ENCODE assay signal across 22 mouse cellular contexts in genomic region chr17:23575951-23576552, GRCm38 (mm10). TPM values are rescaled to one million over a fixed set of nuclear protein-coding genes. Genes with fewer than 3 reads are reported as not detected.
DNase-seq lines count a peak whose midpoint lies in the region; ATAC-seq and TF ChIP-seq lines count a peak whose summit lies in the region.
"Had no signal": no experiment of that assay in that cellular context is flagged by ENCODE, and none has a peak within 500 bp of the region (broad histone marks: within the 10 kb centered on the region; RNA-seq: fewer than 3 reads in every experiment).

No protein-coding gene starts in this region.

- H3K27me3 ChIP-seq in heart, postnatal 0 days (ENCODE audit: control insufficient read depth, insufficient read depth, low read length) = no peaks in the 10 kb centered on the region
- no peaks in the 10 kb centered on the region for H3K27me3 ChIP-seq in liver, embryonic 15.5 days
- peaks cover 74% of the 10 kb centered on the region for H3K27me3 ChIP-seq in CH12.LX (replicated peaks)
- H3K27me3 ChIP-seq: forebrain, embryonic 15.5 days; limb, embryonic 12.5 days had no signal

- no peak for TF ChIP-seq POLR2A in CH12.LX (IDR thresholded peaks at IDR 0.05; ENCODE audit: low read depth, low read length)

- no peak overlapping the region for H3K9ac ChIP-seq in heart, postnatal 0 days (replicated peaks; ENCODE audit: low read depth, low read length)
- no peak overlapping the region for H3K9ac ChIP-seq in liver, embryonic 15.5 days
- H3K9ac ChIP-seq in CH12.LX (ENCODE audit: insufficient read depth, low read depth) = no peak overlapping the region
- H3K9ac ChIP-seq: forebrain, embryonic 15.5 days; limb, embryonic 12.5 days; liver, postnatal 0 days had no signal

- no peak for TF ChIP-seq RAD21 in CH12.LX (IDR thresholded peaks at IDR 0.05; ENCODE audit: low read depth, low read length)

- H3K9me3 ChIP-seq in heart, postnatal 0 days (replicated peaks; ENCODE audit: control insufficient read depth, low read length) = no peaks in the 10 kb centered on the region
- no peaks in the 10 kb centered on the region for H3K9me3 ChIP-seq in liver, embryonic 15.5 days (replicated peaks)
- no peaks in the 10 kb centered on the region for H3K9me3 ChIP-seq in CH12.LX (replicated peaks; ENCODE audit: low read length)
- H3K9me3 ChIP-seq: forebrain, embryonic 15.5 days had no signal

- peaks cover 68% of the 10 kb centered on the region for H3K36me3 ChIP-seq in heart, postnatal 0 days (replicated peaks; ENCODE audit: control insufficient read depth, insufficient read depth, low read length)
- H3K36me3 ChIP-seq in liver, embryonic 15.5 days (replicated peaks) = 0 out of 2 replicates have a peak, but pooled peaks cover 17% of the 10 kb centered on the region
- no peaks in the 10 kb centered on the region for H3K36me3 ChIP-seq in CH12.LX (replicated peaks in 1 of 2; ENCODE audit: control insufficient read depth in 1 of 2, insufficient read depth in 1 of 2, low read length in 1 of 2)

- H3K4me1 ChIP-seq in heart, postnatal 0 days (ENCODE audit: control insufficient read depth, insufficient read depth) = no peaks in the 10 kb centered on the region
- no peaks in the 10 kb centered on the region for H3K4me1 ChIP-seq in liver, embryonic 15.5 days (replicated peaks)
- peaks cover 13 to 20% of the 10 kb centered on the region in 2 experiments for H3K4me1 ChIP-seq in CH12.LX (ENCODE audit: control insufficient read depth in 1 of 2, insufficient read depth in 2 of 2)
- H3K4me1 ChIP-seq: forebrain, embryonic 15.5 days; limb, embryonic 12.5 days had no signal

- dilution Hi-C loops in CH12.LX (cut with MboI; ENCODE audit: extremely low pct_ligation_motif_present, extremely low pct_unique_long_range_greater_than_20kb, low sequenced_read_pairs) = no loop called here

- 0 out of 2 replicates have a peak, but pooled peaks have one; percentile 11 for ATAC-seq in heart, postnatal 0 days (ENCODE audit: insufficient read depth, low read depth)
- 0 out of 2 replicates have a peak, but pooled peaks have one; percentile 19 for ATAC-seq in liver, embryonic 15.5 days (ENCODE audit: insufficient read depth)
- ATAC-seq: forebrain, embryonic 15.5 days; intestine, embryonic 16.5 days; liver, postnatal 0 days had no signal

- TF ChIP-seq EP300 in heart, postnatal 0 days (IDR thresholded peaks at IDR 0.05; ENCODE audit: low read depth) = no peak
- TF ChIP-seq EP300 in CH12.LX (IDR thresholded peaks at IDR 0.05; ENCODE audit: low read length) = no peak

- DNase-seq in heart, postnatal 0 days (ENCODE audit: low spot score) = no peak
- no peak for DNase-seq in heart, adult 8-10 months (ENCODE audit: low spot score)
- DNase-seq in liver = no peak
- no peak for DNase-seq in CH12.LX (ENCODE audit: extremely low read depth)
- DNase-seq in ZHBTc4 (ENCODE audit: low read depth, low spot score) = peak; percentile 59
- no peak for DNase-seq in urinary bladder, postnatal 4 days (ENCODE audit: low spot score in 2 of 2)
- DNase-seq in frontal cortex, postnatal 25 days (ENCODE audit: low spot score in 2 of 2) = no peak
- DNase-seq: adrenal gland, postnatal 14 days; cerebellum, adult 11-12 months; cerebellum, postnatal 25 days; heart, adult 18-20 months; kidney, postnatal 36 days; layer of hippocampus, adult 9-11 months; liver, postnatal 0 days had no signal

- H3K4me2 ChIP-seq in heart, postnatal 0 days (ENCODE audit: low read depth, low read length) = no peak overlapping the region
- H3K4me2 ChIP-seq in liver, embryonic 15.5 days = no peak overlapping the region
- H3K4me2 ChIP-seq in CH12.LX (ENCODE audit: insufficient read depth, low read depth, poor library complexity, severe bottlenecking) = peak overlapping the region; percentile 55
- H3K4me2 ChIP-seq: forebrain, embryonic 15.5 days; limb, embryonic 12.5 days had no signal

- H3K27ac ChIP-seq in heart, postnatal 0 days (ENCODE audit: low read depth) = no peak overlapping the region
- no peak overlapping the region for H3K27ac ChIP-seq in liver, embryonic 15.5 days (replicated peaks)
- H3K27ac ChIP-seq in CH12.LX (ENCODE audit: insufficient read depth, low read depth) = no peak overlapping the region
- H3K27ac ChIP-seq: forebrain, embryonic 15.5 days; limb, embryonic 12.5 days; macrophage had no signal

- WGBS in heart, postnatal 0 days = 93% methylated on average over 38 of the region's 38 CpGs
- 84% methylated on average over 38 of the region's 38 CpGs for WGBS in liver, embryonic 15.5 days (ENCODE audit: insufficient replicate concordance)

- no peak overlapping the region for H3K4me3 ChIP-seq in heart, postnatal 0 days (ENCODE audit: low read depth, low read length)
- H3K4me3 ChIP-seq in liver, embryonic 15.5 days (replicated peaks) = no peak overlapping the region
- peak overlapping the region in 1 of 3 experiments; percentile 34 for H3K4me3 ChIP-seq in CH12.LX (replicated peaks in 1 of 3; ENCODE audit: low read depth in 2 of 3, low read length in 2 of 3, poor library complexity in 1 of 3)
- H3K4me3 ChIP-seq: forebrain, embryonic 15.5 days; limb, embryonic 12.5 days had no signal

- no peaks in the 10 kb centered on the region for H3K79me2 ChIP-seq in CH12.LX (replicated peaks; ENCODE audit: control insufficient read depth, extremely low read depth, insufficient read depth, poor library complexity, severe bottlenecking)

- in situ Hi-C loops in CH12.LX (cut with MboI; ENCODE audit: low pct_ligation_motif_present, low pct_unique_long_range_greater_than_20kb, low sequenced_read_pairs) = loop anchor here (5.0 kb wide), 1 partner anchor 131 kb away; no protein-coding TSS in a partner anchor

- TF ChIP-seq CTCF in heart, postnatal 0 days (IDR thresholded peaks at IDR 0.05; ENCODE audit: low read depth) = no peak
- no peak for TF ChIP-seq CTCF in CH12.LX (conservative IDR thresholded peaks at IDR 0.05 in 1 of 2, IDR thresholded peaks at IDR 0.05 in 1 of 2; ENCODE audit: low read depth in 2 of 2, low read length in 2 of 2)

TF ChIP-seq in CH12.LX, 34 proteins besides CTCF, POLR2A, EP300 and RAD21:
- no peak for TF ChIP-seq CHD2 (IDR thresholded peaks at IDR 0.05; ENCODE audit: low read length)
- peak; percentile 83 for TF ChIP-seq BHLHE40 (IDR thresholded peaks at IDR 0.05; ENCODE audit: low read depth, low read length)

RNA-seq across cellular contexts. Expression of gene Zfp213, which starts 12.0 kb away (rescaled TPM):
- total RNA-seq in heart, postnatal 0 days (2014; rRNA removed; ENCODE audit: low replicate concordance) = 12.6 and 21.4 TPM in 2 replicates
- polyA plus RNA-seq in heart, postnatal 0 days (2015; fragmentation: Nextera tagmentation; extraction: Ambion mirVana) = 9.6 and 9.8 TPM in 2 replicates
- 1 to 10 TPM; 4.9 to 6.5 (median 5.8) TPM for total RNA-seq in heart, adult 8-10 months (2022)
- 5.3 and 5.5 TPM in 2 replicates for polyA plus RNA-seq in liver, embryonic 15.5 days (2015; fragmentation: Nextera tagmentation; extraction: Ambion mirVana)
- total RNA-seq in CH12.LX (2012; rRNA removed) = 10.9 and 11.4 TPM in 2 replicates
- 8.5 and 9.4 TPM in 2 replicates for total RNA-seq in CH12.LX (2014; rRNA removed)
- polyA plus RNA-seq in CH12.LX (2012; ENCODE audit: insufficient read length, low read depth) = 7.1 and 8.0 TPM in 2 replicates

RNA-seq across cellular contexts. Expression of gene Zfp13, which starts 23.2 kb away (rescaled TPM):
- total RNA-seq in heart, postnatal 0 days (2014; rRNA removed; ENCODE audit: low replicate concordance) = 17.9 and 18.5 TPM in 2 replicates
- polyA plus RNA-seq in heart, postnatal 0 days (2015; fragmentation: Nextera tagmentation; extraction: Ambion mirVana) = 5.3 and 6.4 TPM in 2 replicates
- 1 to 10 TPM; 1.9 to 5.9 (median 4.4) TPM for total RNA-seq in heart, adult 8-10 months (2022)
- 1.3 and 1.8 TPM in 2 replicates for polyA plus RNA-seq in liver, embryonic 15.5 days (2015; fragmentation: Nextera tagmentation; extraction: Ambion mirVana)
- 0.30 TPM in 1 of 2 replicates, not detected in the other for total RNA-seq in CH12.LX (2012; rRNA removed)
- not detected in 2 replicates for total RNA-seq in CH12.LX (2014; rRNA removed)
- polyA plus RNA-seq in CH12.LX (2012; ENCODE audit: insufficient read length, low read depth) = not detected in 2 replicates

RNA-seq across cellular contexts. Expression of gene Zscan10, which starts 24.6 kb away (rescaled TPM):
- total RNA-seq in heart, postnatal 0 days (2014; rRNA removed; ENCODE audit: low replicate concordance) = not detected in 2 replicates
- not detected in 2 replicates for polyA plus RNA-seq in heart, postnatal 0 days (2015; fragmentation: Nextera tagmentation; extraction: Ambion mirVana)
- not detected for total RNA-seq in heart, adult 8-10 months (2022)
- 0.16 TPM in 1 of 2 replicates, not detected in the other for polyA plus RNA-seq in liver, embryonic 15.5 days (2015; fragmentation: Nextera tagmentation; extraction: Ambion mirVana)
- total RNA-seq in CH12.LX (2012; rRNA removed) (not detected in 2 replicates), CH12.LX (2014; rRNA removed) (not detected in 2 replicates)
- polyA plus RNA-seq in CH12.LX (2012; ENCODE audit: insufficient read length, low read depth) = not detected in 2 replicates
- total RNA-seq: adrenal gland, postnatal 14 days; heart, adult 18-20 months; heart, postnatal 25 days; MEL had no signal
- polyA plus RNA-seq: forebrain, embryonic 15.5 days; intestine, embryonic 16.5 days; liver, postnatal 0 days; macrophage; neural tube, embryonic 11.5 days had no signal
